Mouse (Mus musculus): ENCODE data around the gene Spop.

- TF ChIP-seq CTCF (IDR thresholded peaks at IDR 0.05; ENCODE audit: extremely low read depth, insufficient read depth, insufficient read length, insufficient replicate concordance), result no peak
- TF ChIP-seq POLR2A (IDR thresholded peaks at IDR 0.05; ENCODE audit: low read depth, low read length), result no peak
These were observed 8.1 kb upstream of the Spop start for GRCm38 (mm10) chr11:95405771-95406170.

Measured in spleen, adult 2 months (tissue).